Mouse (Mus musculus): ENCODE results near the gene Cplx2.

Cplx2 gene

GRCm38 (mm10) chr13:54402346-54402745 is 31.2 kb downstream of the Cplx2 start:
- in situ Hi-C loops (cut with MboI; ENCODE audit: low sequenced_read_pairs), result no loop called here

DNA sequence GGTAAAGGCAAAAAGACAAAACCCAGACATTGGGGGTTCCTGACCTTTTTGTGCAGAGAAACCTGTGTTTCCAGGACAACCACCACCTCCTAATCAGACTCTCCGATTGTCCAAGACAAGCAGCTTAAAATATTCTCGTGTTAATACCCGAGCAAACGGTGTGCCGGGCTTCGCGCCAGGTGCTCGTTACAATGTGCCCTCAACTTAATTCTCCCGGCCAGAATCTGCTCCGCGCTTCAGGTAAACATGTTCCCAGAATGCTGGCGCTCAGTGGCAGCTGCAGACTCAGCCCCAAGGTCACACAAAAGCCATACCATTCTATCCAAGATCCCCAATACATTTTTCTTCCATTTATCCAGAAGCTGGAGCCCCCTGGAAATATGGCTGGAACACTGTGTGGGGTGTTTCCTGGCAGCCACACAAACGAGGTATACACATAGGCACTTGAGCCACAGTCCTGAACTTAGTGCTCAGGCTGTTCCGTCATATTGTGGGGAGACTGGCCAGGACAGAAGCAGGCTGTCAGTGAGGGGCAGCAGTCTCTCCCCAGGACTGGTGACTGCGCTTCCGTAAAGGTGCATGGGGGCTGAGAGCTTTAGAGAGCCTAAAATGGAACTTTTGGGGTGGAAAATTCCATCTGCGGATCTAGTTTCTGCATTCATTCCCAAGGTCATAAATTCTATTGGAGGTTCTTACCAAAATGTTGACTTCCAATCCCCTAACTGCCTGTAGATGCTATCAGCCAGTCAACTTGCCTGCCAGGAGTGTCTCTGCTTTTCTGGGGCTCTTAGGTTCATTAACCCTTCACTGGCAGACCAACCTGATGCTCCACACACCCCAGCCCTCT is 32.3 kb downstream of the Cplx2 start:
- in situ Hi-C loops (cut with MboI; ENCODE audit: low sequenced_read_pairs), result no loop called here

GRCm38 (mm10) chr13:54404205-54404604 is 33.1 kb downstream of the Cplx2 start:
- in situ Hi-C loops (cut with MboI; ENCODE audit: low sequenced_read_pairs), result no loop called here

DNA sequence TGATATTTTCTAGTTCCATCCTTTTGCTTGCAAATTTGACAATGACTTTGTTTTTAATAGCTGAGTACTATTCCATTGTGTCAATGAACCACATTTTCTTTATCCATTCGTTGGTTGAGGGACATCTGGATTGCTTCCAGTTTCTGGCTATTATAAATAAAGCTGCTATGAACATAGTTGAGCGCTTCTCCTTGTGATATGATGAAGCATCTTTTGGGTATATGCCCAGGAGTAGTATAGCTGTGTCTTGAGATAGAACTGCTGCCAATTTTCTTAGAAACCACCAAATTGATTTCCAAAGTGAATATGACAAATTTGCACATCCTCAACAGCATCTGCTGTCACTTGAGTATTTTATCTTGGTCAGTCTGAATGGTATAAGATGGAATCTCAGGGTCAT is 34.7 kb downstream of the Cplx2 start:
- in situ Hi-C loops (cut with MboI; ENCODE audit: low sequenced_read_pairs), result no loop called here

DNA sequence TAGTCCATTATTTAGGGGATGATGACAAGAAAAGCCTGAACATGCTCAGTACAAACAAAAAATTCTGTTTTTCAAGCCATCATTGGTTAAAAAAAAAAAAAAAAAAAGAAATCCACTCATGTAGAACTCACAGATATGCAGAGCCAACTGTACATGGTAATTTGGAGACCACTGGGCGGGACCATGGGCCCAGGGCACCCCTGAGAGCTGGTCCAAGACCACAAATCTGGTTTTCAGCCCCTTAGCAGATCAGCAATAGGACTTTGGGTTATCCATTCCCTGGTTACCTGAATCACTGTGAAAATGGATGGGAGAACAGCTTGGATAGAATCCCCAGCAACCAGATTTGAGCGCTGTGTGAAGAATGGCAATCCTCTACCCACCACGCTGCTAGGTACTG is 40.5 kb downstream of the Cplx2 start:
- in situ Hi-C loops (cut with MboI; ENCODE audit: low sequenced_read_pairs), result no loop called here

- in situ Hi-C loops (cut with MboI; ENCODE audit: low sequenced_read_pairs), result no loop called here
These were observed 41.1 kb downstream of the Cplx2 start for GRCm38 (mm10) chr13:54412236-54412635.

- in situ Hi-C loops (cut with MboI; ENCODE audit: low sequenced_read_pairs), result no loop called here
These were observed 41.6 kb downstream of the Cplx2 start for GRCm38 (mm10) chr13:54412721-54413120.

DNA sequence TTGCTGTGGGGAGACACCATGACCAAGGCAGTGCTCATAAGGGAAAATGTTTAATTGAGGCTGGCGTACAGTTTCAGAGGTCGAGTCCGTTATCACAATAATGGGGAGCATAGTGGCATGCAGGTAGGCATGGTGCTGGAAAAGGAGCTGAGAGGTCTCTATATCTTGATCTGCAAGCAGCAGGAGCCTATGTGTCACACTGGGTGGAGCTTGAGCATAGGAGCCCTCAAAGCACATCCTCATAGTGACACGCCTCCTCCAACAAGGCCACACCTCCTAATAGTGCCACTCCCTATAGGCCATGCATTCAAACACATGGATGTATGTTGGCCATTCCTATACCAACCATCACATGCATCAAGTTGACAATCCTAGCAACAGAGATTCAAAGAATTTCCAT is 43.9 kb downstream of the Cplx2 start:
- in situ Hi-C loops (cut with MboI; ENCODE audit: low sequenced_read_pairs), result no loop called here

DNA sequence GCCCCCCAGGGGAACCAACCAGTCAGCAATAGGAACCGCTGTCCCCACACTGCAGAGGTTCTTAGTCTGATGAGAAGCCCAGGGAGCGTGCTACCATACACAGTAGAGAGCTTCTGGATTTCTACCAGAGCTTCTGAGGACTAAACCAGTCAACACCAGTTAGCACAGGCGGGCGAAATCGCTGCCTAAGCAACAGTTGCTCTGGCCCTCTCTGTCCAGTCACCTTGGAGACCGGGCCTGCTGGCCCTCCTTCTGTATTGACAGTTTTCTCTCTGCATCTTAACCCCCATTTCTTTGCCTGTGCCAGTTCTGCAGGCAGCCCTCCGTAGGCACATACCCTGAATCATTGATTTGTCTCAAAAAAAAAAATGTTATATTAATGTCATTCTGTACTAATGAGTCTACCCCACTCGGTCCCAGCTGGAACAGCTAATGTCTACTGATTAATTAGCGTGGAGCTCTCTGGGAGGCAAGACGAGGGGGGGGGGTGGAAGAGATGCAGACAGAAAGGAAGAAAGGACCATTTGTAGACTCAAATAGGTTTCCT is 47.7 kb downstream of the Cplx2 start:
- in situ Hi-C loops (cut with MboI; ENCODE audit: low sequenced_read_pairs), result no loop called here

DNA sequence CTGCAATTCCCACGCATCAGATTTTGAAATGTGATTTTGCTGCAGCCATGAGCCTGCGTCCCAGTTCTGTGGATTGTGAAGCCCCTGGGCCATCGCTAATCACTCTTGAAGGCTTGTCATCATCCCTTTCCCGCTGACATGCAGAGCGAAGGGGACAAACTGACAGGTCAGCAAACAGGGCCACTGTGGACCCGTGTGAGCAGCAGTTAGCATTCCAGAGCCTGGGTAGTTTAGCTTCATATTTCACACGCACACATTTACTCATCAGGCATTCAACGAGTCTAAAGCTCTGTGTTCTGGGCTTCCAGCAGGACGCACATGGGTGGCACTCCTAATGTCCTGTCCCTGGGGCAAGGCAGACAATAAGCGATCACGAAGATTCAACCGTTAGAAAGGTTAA is 49.1 kb downstream of the Cplx2 start:
- in situ Hi-C loops (cut with MboI; ENCODE audit: low sequenced_read_pairs), result no loop called here

GRCm38 (mm10) chr13:54425269-54425668 is 54.1 kb downstream of the Cplx2 start:
- in situ Hi-C loops (cut with MboI; ENCODE audit: low sequenced_read_pairs), result no loop called here

GRCm38 (mm10) chr13:54426781-54427655 is 55.9 kb downstream of the Cplx2 start:
- in situ Hi-C loops (cut with MboI; ENCODE audit: low sequenced_read_pairs), result no loop called here

DNA sequence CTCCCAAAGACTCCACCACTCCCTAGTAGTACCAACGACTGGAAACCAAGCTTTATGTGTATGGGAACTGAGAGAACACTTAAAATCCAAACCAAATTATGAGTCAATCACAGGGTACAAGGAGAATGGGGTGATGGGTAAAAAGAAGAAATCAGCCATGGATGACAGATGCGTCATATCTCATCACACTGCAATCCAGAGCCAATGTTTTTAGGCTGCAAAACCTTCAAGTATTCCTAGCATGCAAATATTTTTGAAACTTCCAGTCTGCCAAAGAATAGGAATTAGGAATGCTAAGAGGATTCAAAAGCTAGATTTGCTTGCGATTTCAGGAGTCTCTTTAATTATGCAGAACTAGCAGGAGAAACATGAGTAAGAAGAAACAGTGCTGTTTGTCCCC is 57.6 kb downstream of the Cplx2 start:
- in situ Hi-C loops (cut with MboI; ENCODE audit: low sequenced_read_pairs), result no loop called here

- in situ Hi-C loops (cut with MboI; ENCODE audit: low sequenced_read_pairs), result no loop called here
These were observed 58.9 kb downstream of the Cplx2 start for GRCm38 (mm10) chr13:54430051-54430450.

GRCm38 (mm10) chr13:54431161-54431560 is 60.0 kb downstream of the Cplx2 start:
- in situ Hi-C loops (cut with MboI; ENCODE audit: low sequenced_read_pairs), result no loop called here
